Comparison of ENCODE assay signal across 8 mouse cellular contexts in the genomic region with DNA sequence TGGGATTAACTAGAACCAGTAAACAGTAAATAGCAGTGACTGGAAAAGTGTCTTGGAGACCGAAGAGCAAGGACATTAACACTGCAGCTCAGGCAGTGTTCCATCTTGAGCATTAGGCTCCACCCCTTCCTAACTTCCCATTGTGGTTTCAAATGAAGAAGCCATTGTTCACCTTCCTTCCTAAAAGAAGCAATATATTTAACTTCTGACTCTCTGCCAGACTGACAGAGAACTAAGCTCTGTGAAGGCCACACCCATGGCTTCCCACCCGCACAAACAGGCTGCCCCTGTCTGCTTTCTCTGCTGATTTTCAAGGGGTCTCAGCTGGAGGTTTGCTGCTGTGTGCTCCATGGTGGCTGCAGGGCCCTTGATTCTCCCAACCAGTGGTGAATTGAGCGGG.
DNase-seq lines count a peak whose midpoint lies in the region.
"Had no signal": no experiment of that assay in that cellular context is flagged by ENCODE, and none has a peak within 500 bp of the region (broad histone marks: within the 10 kb centered on the region; RNA-seq: fewer than 3 reads in every experiment).

No protein-coding gene starts in this region.

- peak; percentile 79 for DNase-seq in 416B (ENCODE audit: low read depth)
- peak; percentile 41 for DNase-seq in MEL-GATA-1-ER (ENCODE audit: extremely low read depth, low read depth)
- DNase-seq in heart, embryonic 10.5 days (ENCODE audit: low spot score) = no peak
- peak; percentile 81 for DNase-seq in lung, postnatal 36 days
- DNase-seq in urinary bladder, adult 2 months (ENCODE audit: low spot score) = no peak
- DNase-seq in adipocyte (ENCODE audit: low spot score) = no peak
- DNase-seq in thymus, postnatal 14 days = no peak

- H3K4me3 ChIP-seq in heart, embryonic 10.5 days = no peak overlapping the region
- H3K4me3 ChIP-seq: myocyte had no signal

- H3K27me3 ChIP-seq in heart, embryonic 10.5 days (ENCODE audit: insufficient read depth, poor library complexity, severe bottlenecking) = no peaks in the 10 kb centered on the region

- peaks cover 31% of the 10 kb centered on the region for H3K4me1 ChIP-seq in heart, embryonic 10.5 days

- WGBS in heart, embryonic 10.5 days = 38% methylated on average over 3 of the region's 3 CpGs

- H3K27ac ChIP-seq in heart, embryonic 10.5 days = peak overlapping the region; percentile 65; the same call in 1 of the 2 replicates

- H3K9me3 ChIP-seq in heart, embryonic 10.5 days = no peaks in the 10 kb centered on the region

- H3K36me3 ChIP-seq in heart, embryonic 10.5 days = no peaks in the 10 kb centered on the region

Comparison
In these comparisons a context has a peak if more than half of its experiments do, and no peak if none do; other contexts are left out.
1. DNase-seq: peak in 416B (single experiment), MEL-GATA-1-ER (single experiment) and lung, postnatal 36 days (single experiment); none in heart, embryonic 10.5 days (single experiment), urinary bladder, adult 2 months (single experiment), adipocyte (single experiment) and thymus, postnatal 14 days (single experiment).